Mouse (Mus musculus): ENCODE measurements around the gene Grid1.

Grid1 gene

DNA sequence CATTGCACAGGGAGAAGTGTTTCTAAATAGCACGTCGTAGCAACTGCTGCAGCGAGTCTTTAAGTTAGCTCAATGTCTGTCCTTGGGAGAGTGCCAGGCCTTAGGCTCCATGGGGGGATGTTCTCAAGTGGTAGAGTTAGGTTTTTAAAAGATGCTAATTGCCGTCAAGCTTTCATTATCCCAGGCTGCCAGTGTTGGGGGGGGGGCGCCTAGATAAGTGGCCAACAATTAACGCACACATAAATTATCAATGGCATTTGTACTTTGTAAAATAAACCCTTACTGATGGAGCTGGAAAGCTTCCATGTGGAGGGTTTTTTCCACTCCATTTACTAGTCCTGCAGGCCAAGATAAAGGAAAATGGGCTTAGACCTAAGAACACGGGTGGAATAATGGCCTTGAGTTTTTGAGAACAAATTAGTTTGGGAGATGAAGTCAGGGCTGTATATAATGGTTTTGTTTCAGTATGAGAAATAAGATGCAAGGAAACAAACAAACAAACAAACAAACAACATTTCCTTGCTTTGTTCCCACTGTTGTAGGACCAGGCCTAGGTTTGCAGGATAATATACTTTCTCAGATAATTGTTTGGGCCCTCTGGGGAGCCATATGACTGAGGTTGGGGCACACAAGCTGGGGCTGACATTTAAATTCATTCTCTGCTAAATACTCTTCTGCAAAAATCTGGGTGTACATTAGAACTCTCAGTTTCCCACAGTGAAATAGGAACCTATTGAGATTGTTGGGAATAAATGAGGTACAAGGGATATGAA lies 425.1 kb downstream of the Grid1 start:
- no peak for DNase-seq

DNA sequence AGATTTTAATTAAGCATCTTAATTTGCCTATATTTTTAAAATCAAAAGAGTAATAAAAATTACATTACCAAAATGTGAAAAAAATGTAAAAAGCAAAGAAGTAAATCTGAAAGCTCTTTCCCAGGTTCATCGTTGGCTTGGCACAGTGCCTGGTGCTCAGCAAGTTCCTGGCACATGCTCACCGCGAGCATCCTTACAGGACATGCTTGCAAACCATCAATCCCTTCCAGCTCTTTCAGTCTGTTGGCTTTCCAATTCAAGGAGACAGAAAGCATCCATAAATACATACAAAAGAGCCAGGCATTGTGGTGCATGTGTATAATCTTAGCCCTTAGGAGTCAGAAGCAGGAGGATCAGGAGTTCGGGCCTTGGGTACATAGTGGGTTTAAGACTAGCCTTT lies 430.5 kb downstream of the Grid1 start:
- no peak for DNase-seq

DNA sequence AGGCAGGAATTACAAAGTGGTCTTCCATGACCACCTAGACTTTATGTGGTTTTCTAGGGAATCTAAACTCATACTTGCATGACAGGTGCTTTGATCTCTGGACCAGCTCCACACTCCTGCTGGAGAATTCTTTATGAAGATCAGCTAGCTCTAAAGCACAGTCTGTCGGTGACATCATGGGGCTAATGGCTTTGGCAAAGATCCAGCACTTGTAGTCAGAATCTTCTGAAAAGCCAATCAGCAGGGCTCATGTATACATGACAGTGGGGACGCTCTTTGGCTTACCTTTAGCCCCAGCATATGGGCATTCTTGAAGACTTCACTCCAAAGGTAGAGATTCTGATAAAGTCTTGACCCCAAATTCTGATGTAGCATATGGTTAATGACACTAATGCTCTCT lies 434.6 kb downstream of the Grid1 start:
- DNase-seq = no peak

DNA sequence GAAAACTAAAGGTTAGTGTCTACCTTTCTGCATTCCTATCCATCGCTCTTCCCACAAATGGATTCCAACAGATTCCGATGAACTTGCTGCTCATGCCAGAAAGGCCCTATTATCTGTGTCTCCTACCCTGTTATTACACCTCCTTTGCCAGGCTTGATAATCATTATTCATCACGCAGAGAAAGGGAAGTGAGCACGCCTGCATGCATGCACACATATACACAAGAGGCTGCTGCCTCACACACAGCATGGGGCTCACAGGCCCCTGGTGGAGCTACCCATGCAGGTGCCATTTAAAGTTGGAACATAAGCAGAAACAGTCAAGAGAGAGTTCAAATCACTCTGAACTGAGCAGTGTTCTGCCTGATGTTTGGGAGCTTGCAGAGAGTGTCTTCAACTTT lies 450.4 kb downstream of the Grid1 start:
- no peak for DNase-seq

GRCm38 (mm10) chr14:35309201-35309600 lies 489.3 kb downstream of the Grid1 start:
- no peak for DNase-seq

DNA sequence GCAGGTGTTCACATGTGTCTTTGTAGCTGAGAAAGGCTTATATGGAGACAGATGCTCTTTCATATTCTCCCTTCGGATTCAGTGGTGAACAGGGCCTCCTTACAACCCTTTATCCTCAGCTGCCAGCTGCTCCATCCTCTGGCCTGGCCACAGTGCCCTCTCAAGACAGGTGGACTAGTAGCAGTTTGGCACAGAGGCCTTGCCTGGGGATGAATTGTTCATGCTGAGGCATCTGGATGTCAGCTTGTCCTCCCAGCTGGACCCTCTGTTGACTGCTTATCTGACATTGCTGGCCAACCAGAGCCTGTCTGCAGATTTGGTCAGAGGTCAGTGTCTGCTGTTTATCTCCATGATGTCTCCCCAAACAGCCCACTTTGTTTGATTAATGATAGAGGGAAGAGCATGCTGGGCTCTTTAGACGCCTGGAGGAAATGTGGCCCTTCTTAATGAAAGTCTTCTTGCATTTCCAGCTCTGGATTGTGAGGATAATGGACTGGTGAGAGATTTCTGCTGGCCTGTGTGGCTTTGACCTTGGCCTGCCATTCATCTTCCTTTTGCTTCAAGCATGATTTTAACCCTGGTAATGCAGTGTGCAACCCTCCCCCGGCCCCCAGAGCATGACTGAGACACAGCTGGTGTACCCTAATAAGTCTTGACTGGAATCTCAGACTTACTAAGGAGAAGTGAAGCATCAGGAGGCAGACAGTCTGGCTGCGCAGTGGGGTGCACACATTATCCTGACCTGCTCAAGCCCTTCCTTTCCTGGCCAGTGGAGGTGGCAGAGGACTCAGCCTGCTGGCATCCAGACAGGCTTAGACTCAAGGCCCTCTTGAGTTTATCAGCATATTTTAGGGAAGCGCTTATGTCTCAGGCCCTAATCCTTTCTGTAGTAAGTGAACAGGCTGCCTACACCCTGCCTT lies 493.7 kb downstream of the Grid1 start:
- DNase-seq = peak; percentile 25

DNA sequence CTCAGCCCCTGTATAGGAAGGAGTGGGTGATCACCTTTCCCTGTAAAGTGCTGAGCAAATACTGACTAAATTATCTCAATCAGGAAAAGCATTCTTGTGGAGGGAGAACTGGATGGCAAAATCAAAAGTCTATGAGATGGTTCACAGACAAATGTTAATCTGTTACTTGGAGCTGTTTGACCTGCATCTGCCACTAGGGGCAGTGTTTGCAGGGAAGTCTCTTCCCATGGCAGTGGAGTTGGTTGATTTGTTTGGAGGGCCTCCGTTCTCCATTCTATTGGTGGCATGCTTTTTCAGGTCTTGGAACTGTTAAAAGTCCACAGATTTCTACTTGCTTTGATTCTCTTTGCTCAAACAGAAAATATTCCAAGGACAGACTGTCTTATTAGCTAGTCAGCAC lies 506.4 kb downstream of the Grid1 start:
- DNase-seq = peak; percentile 27

DNA sequence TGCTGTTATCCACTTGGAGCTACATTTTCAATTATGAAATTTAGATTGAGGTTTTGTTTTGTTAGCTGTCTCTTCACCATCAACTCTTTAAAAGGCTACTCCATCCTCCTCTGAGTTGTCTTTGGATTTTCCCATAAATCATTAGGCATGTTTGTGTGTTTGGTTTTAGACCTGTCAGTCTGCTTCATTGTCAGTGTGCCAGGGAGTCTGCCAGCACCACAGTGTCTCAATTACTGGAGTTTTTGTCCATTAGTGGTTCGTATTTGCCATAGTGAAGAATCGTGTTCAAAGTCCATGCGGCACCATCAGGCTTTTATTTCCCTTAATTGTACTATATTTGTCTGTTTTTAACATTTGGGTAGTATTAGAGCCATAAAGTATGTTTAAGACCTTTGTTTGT lies 516.7 kb downstream of the Grid1 start:
- DNase-seq = no peak

- no peak for DNase-seq
Measured at GRCm38 (mm10) chr14:35356011-35356410, 536.1 kb downstream of the Grid1 start.

DNA sequence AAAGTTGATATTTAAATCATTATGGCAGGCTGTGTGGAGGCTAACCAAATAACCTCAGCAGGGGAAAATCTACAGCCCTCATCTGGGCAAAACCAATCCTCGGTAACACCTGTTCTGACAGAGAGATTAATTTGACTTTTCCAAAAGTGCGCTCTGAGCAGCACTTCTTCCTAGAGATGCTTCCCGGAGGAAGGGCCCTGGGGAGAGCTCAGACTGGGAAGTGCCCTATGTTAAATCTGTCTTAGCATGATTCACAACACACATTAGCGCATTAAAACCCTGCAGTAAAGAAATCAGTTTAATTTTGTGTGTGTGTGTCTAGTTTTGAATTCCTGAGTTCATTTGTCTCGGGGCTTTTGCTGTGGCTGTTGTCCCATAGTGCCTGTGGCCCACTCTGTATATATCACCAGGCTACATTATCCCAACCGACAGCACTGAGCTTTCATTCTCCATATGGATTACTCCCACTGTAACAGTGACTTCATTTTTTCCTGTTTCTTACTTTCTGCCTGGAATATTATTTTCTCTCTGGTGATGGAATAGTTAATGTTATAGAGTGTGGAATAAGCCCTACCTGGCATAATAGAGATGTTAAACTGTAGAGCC lies 536.7 kb downstream of the Grid1 start:
- DNase-seq = no peak

GRCm38 (mm10) chr14:35358136-35358821 lies 538.4 kb downstream of the Grid1 start:
- peak; percentile 43 for DNase-seq

- no peak for DNase-seq
Measured at GRCm38 (mm10) chr14:35365177-35365944, 545.5 kb downstream of the Grid1 start.

- no peak for DNase-seq
Measured at GRCm38 (mm10) chr14:35374374-35374773, 554.5 kb downstream of the Grid1 start.

- no peak for DNase-seq
Measured at GRCm38 (mm10) chr14:35393591-35393990, 573.7 kb downstream of the Grid1 start.

- no peak for DNase-seq
Measured at GRCm38 (mm10) chr14:35404249-35404908, 584.5 kb downstream of the Grid1 start.

DNA sequence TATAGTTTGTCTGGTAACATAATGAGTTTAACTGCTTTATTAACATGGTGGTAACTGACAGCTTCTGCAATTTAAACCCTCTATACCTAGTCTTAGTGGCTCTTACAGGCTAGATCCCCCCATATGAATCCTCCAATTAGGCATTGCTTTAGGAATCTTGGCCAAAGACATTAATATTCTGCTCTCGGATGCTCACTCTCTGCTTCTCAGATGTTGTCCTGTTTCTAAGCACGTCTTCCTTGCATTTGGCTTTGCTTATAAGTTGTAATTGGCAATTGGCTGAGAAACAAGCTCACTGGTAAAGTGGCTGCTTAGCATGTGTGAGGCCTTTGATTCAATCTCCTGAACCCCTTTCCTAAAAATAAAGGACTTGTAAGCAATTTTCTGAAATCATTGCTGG lies 610.4 kb downstream of the Grid1 start:
- DNase-seq = no peak

GRCm38 (mm10) chr14:35453702-35454101 lies 633.8 kb downstream of the Grid1 start:
- DNase-seq = no peak

DNA sequence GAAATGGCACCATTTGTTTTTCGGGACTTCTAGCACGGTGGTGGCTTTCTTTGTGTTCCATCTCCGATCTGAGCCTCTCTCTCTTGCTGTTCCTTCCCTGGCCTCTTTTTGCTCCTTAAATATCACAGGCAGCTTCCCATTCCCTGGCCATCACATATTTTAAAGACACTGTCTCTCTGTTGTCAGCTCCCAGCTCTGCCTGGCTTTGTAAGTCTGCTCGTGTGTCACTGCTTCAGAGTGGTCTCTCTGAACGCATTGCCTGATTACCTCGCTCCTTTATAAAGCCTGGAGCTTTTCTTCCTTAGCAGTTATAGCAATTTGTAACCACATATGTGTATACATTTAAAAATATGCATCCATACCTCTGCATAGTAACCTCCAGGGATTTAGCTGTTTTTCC lies 648.3 kb downstream of the Grid1 start:
- DNase-seq = no peak

GRCm38 (mm10) chr14:35486017-35486416 lies 666.1 kb downstream of the Grid1 start:
- no peak for DNase-seq

DNA sequence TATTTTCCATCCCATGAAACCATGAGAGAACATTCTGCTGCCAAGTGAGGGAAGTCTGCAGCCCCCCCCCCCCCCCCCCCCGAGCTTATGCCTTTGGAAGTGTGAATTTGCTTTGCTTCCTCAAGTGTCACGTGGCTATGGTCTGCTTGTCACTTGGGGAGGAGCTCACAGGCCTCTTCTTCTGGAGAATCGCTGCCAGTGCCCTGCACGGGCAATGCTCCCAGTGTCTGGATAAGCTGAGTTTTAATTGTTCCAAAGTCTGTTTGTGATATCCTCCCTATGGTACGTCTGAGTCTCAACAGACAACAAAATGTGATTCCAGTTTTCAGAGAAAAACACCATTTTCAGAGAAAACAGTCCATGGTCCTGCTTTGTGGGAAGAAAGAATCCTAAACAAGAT lies 682.4 kb downstream of the Grid1 start:
- DNase-seq = no peak

DNA sequence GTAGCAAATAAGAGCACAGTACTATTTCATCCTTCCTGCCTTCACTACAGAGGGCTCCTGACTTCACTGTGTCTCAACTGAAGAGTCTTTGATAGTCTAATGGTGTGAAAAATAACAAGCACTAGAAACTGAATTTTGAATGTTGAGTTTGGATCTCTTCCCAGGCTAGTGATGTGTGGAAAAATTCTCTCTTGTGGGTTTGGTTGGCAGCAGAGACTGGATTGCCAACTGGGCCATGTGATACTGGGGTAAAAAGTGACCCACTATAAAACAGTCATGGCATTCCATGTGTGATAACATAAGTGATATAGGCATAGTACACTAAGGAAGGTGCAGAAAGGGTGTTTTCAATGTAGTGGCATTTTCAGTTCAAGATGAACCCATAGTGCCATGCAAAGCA lies 699.5 kb downstream of the Grid1 start:
- no peak for DNase-seq

DNA sequence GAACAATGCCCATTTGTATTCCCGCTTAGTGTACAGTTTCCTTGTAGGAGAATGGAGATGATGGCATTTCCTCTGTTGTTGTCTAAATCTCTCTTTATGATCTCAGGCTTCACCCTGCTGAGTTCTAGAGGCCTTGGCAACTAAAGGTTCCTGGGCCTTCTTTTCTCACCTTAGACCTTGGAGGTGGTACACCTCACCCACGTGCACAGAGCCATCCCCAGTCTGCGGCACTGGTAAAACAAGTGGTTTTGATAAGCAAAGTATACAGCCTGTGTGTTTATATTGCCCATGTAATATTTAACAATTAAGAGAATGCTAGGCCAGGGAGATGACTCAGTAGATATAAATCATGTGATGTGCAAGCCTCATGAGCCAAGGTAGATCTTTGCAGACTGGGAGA lies 718.9 kb downstream of the Grid1 start:
- DNase-seq = no peak

Measured in kidney, postnatal 10 days (tissue).